Mouse (Mus musculus): ENCODE data around the gene Ccnt1.

- TF ChIP-seq GATA1 (IDR thresholded peaks at IDR 0.05; ENCODE audit: low read length) (no peak), TAL1 (IDR thresholded peaks at IDR 0.05; ENCODE audit: low read length) (no peak)
Measured at GRCm38 (mm10) chr15:98602191-98602881, 31.6 kb upstream of the Ccnt1 start.
